Mouse (Mus musculus) kidney, adult 2 months (tissue): ENCODE measurements around the gene Sertad3.

ENCODE experiments used
- CTCF ChIP-seq: fragments of 200-500 bp; conservative IDR thresholded peaks from 2 replicates; pipeline ENCODE4 v1.5.1; 2011; ENCODE audit warnings: low read depth, mild to moderate bottlenecking, control low read depth, low read length, moderate library complexity, mixed read lengths; ENCODE audit not compliant: insufficient read depth, insufficient read length
- POLR2A ChIP-seq: fragments of 200-500 bp; IDR thresholded peaks from one replicate; pipeline ENCODE4 v1.6.1; 2011; ENCODE audit warnings: low read depth, low read length, control low read depth

DNA sequence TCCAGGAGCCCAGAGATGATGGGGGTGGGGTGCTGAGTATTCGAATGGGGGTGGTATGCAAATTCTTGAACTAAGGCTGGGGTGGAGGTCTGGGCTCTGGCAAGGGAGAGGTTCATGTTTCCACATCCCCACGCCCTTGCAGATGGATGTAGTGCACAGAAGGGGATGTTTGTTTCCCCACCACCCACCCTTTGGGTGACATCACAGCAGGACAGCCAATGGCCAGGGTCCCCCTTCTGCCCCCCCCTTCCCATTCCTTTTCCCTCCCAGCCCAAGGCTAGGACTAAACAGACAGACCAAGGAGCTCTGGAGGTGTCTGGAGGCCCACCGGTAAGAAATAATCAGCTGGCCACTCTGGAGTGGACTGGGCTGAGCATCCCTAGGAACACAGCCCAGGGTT is 25.5 kb downstream of the Sertad3 start, which contains the start of gene Prx:
- TF ChIP-seq CTCF (no peak), POLR2A (no peak)
